Mouse (Mus musculus) liver, embryonic 14.5 days (tissue): ENCODE measurements around the gene Pfkm.

Experiments used
- CTCF ChIP-seq: IDR thresholded peaks from 2 replicates; pipeline ENCODE4 v1.5.1; 2016; ENCODE audit warnings: antibody characterized with exemption, low read depth, control low read depth
- EP300 ChIP-seq: IDR thresholded peaks from 2 replicates; pipeline ENCODE4 v1.6.1; 2016; ENCODE audit warnings: antibody characterized with exemption, low read depth

DNA sequence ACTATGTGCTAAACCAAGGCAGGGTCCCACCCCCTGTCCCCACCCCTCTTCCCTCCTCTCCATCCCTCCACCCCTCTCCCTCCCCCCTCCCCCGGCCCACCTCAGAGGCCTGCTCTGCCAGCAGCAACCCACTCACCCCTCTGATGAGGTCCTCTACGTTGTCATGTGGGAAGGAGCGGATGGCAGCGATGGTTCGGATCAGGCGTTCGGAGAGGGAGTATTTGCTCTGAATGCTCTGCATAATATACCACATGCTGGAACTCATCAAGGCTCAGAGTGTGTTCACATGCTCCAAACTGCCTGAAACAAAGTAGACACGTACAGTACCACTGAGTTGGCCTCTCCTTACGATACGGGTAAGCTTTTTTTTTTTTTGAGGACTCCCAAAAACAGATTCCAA is 50.1 kb downstream of the Pfkm start:
- TF ChIP-seq CTCF (no peak), EP300 (no peak)
